Mouse (Mus musculus): ENCODE data around the gene Gm8298.
"Not testable (repeated sequence)": the region's sequence is repeated elsewhere in the genome, so short reads cannot be mapped to it uniquely, and the experiment has no call there.

Gene Gm8298

GRCm38 (mm10) chr3:59860751-59861150 is at the start of gene Gm8298:
Gene Gm8298 (plus strand): TSS chr3:59861051.
- no peak for DNase-seq (ENCODE audit: low read depth, low spot score)

- no peak for DNase-seq (ENCODE audit: low read depth, low spot score)
These were observed 47.7 kb upstream of the Gm8298 start for GRCm38 (mm10) chr3:59813169-59813568.

GRCm38 (mm10) chr3:59870765-59871164 is 9.9 kb downstream of the Gm8298 start:
- peak; percentile 44 for DNase-seq (ENCODE audit: low read depth, low spot score)

- DNase-seq (ENCODE audit: low read depth, low spot score): not testable (repeated sequence)
These were observed 16.8 kb downstream of the Gm8298 start for GRCm38 (mm10) chr3:59877601-59878000.

GRCm38 (mm10) chr3:59879801-59880554 is 19.1 kb downstream of the Gm8298 start:
- DNase-seq (ENCODE audit: low read depth, low spot score): not testable (repeated sequence)

GRCm38 (mm10) chr3:59893276-59893675 is 32.4 kb downstream of the Gm8298 start:
- DNase-seq (ENCODE audit: low read depth, low spot score): no peak

- no peak for DNase-seq (ENCODE audit: low read depth, low spot score)
These were observed 64.1 kb downstream of the Gm8298 start, which contains the start of gene C130079G13Rik for GRCm38 (mm10) chr3:59924914-59925313. Gene C130079G13Rik (plus strand): TSS chr3:59925214.

All from mesoderm, embryonic 11.5 days (tissue).